Mouse (Mus musculus) heart, adult 18-20 months (tissue): ENCODE results near the gene Cdc42bpb. TPM values are rescaled to one million over a fixed set of nuclear protein-coding genes. Genes with fewer than 3 reads are reported as not detected.

Experiments used
- total RNA-seq, 2 experiments: library from RNA; stranded (reverse); gene quantifications; 2 replicates each; pipeline ENCODE4 v1.2.3; 2021

Cdc42bpb gene
- total RNA-seq, 2 experiments from 2014 or later, result 52.7 to 57.6 TPM

Other genes with a start within 250 kb of the Cdc42bpb start
- gene Traf3, start 211.3 kb downstream of the Cdc42bpb start, total RNA-seq, result 10 to 100 TPM; 14.2 to 14.3 TPM
- gene 4930595D18Rik, start 193.2 kb downstream of the Cdc42bpb start, total RNA-seq, result not detected
- not detected for gene Amn, start 106.6 kb downstream of the Cdc42bpb start, total RNA-seq
- not detected for gene Lbhd2, start 29.1 kb upstream of the Cdc42bpb start, total RNA-seq
- gene Exoc3l4, start 39.3 kb upstream of the Cdc42bpb start, total RNA-seq, result 1 to 10 TPM; 3.2 to 4.1 TPM
- gene Tnfaip2, start 64.8 kb upstream of the Cdc42bpb start, total RNA-seq, result 10 to 100 TPM; 45.1 to 52.6 TPM
- gene Gm266, start 108.1 kb upstream of the Cdc42bpb start, total RNA-seq, result not detected
- gene Eif5, start 160.3 kb upstream of the Cdc42bpb start, total RNA-seq, result 100 to 1,000 TPM; 170 to 186 TPM
- 10 to 100 TPM; 45.5 to 47.4 TPM for gene Mark3, start 196.8 kb upstream of the Cdc42bpb start, total RNA-seq